Mouse (Mus musculus) thymus, postnatal 10 days (tissue): ENCODE results near the gene Bclaf1.

Experiments
- DNase-seq, 2 experiments: peaks; one replicate each; pipeline ENCODE4 v3.0.0; 2021; ENCODE audit warnings: low spot score in 2 of 2

Bclaf1 gene

GRCm38 (mm10) chr10:20311918-20312735 is at the start of gene Bclaf1:
Bclaf1 (plus strand) TSS chr10:20312469.
- DNase-seq = peak; percentile 100

GRCm38 (mm10) chr10:20262896-20263295 is 49.4 kb upstream of the Bclaf1 start:
- DNase-seq = no peak

- no peak for DNase-seq
Observed at GRCm38 (mm10) chr10:20264479-20264878, 47.8 kb upstream of the Bclaf1 start.

- DNase-seq = peak; percentile 33 to 48
Observed at GRCm38 (mm10) chr10:20267032-20267431, 45.2 kb upstream of the Bclaf1 start.

- no peak for DNase-seq
Observed at GRCm38 (mm10) chr10:20268945-20269344, 43.3 kb upstream of the Bclaf1 start.

GRCm38 (mm10) chr10:20272380-20272779 is 39.9 kb upstream of the Bclaf1 start:
- DNase-seq = no peak

GRCm38 (mm10) chr10:20273278-20273677 is 39.0 kb upstream of the Bclaf1 start:
- no peak for DNase-seq

- DNase-seq = no peak
Observed at GRCm38 (mm10) chr10:20274022-20274421, 38.2 kb upstream of the Bclaf1 start.

- peak in 1 of 2 experiments; percentile 31 for DNase-seq
Observed at GRCm38 (mm10) chr10:20281456-20281855, 30.8 kb upstream of the Bclaf1 start.

GRCm38 (mm10) chr10:20285289-20285975 is 26.8 kb upstream of the Bclaf1 start:
- DNase-seq = no peak

- no peak for DNase-seq
Observed at GRCm38 (mm10) chr10:20285994-20286836, 26.1 kb upstream of the Bclaf1 start.

GRCm38 (mm10) chr10:20287369-20287768 is 24.9 kb upstream of the Bclaf1 start:
- DNase-seq = no peak

- DNase-seq = peak; percentile 36 to 86
Observed at GRCm38 (mm10) chr10:20290467-20290883, 21.8 kb upstream of the Bclaf1 start.

GRCm38 (mm10) chr10:20295961-20296360 is 16.3 kb upstream of the Bclaf1 start:
- peak in 1 of 2 experiments; percentile 55 for DNase-seq

GRCm38 (mm10) chr10:20298152-20298920 is 13.9 kb upstream of the Bclaf1 start:
- no peak for DNase-seq

- DNase-seq = no peak
Observed at GRCm38 (mm10) chr10:20299114-20299513, 13.2 kb upstream of the Bclaf1 start.

GRCm38 (mm10) chr10:20310969-20311769 is 1.1 kb upstream of the Bclaf1 start:
- peak in 1 of 2 experiments; percentile 8 for DNase-seq

- DNase-seq = peak; percentile 86 to 90
Observed at GRCm38 (mm10) chr10:20312736-20313301, 550 bp downstream of the Bclaf1 start.

- DNase-seq = peak in 1 of 2 experiments; percentile 9
Observed at GRCm38 (mm10) chr10:20313447-20313846, 1.2 kb downstream of the Bclaf1 start.

GRCm38 (mm10) chr10:20313941-20314340 is 1.7 kb downstream of the Bclaf1 start:
- no peak for DNase-seq
